Mouse (Mus musculus) heart, adult 11 months (tissue): ENCODE results near the gene Chmp2a.
"Not testable (repeated sequence)": the region's sequence is repeated elsewhere in the genome, so short reads cannot be mapped to it uniquely, and the experiment has no call there.

ENCODE experiments used
- DNase-seq: peaks from one replicate; pipeline ENCODE4 v3.0.0; 2022

Gene Chmp2a

GRCm38 (mm10) chr7:13034148-13034977 lies at the start of gene Chmp2a:
Gene Chmp2a (minus strand): TSS chr7:13034807.
- DNase-seq, result peak; percentile 100

- no peak for DNase-seq
Measured at GRCm38 (mm10) chr7:13072293-13072692, 37.7 kb upstream of the Chmp2a start.

GRCm38 (mm10) chr7:13063399-13063798 lies 28.8 kb upstream of the Chmp2a start:
- DNase-seq, result not testable (repeated sequence)

GRCm38 (mm10) chr7:13059536-13059935 lies 24.9 kb upstream of the Chmp2a start:
- DNase-seq, result peak; percentile 49

GRCm38 (mm10) chr7:13056913-13057700 lies 22.5 kb upstream of the Chmp2a start:
- DNase-seq, result peak; percentile 81

- peak; percentile 99 for DNase-seq
Measured at GRCm38 (mm10) chr7:13054287-13055010, 19.8 kb upstream of the Chmp2a start, which contains the start of gene Mzf1. Gene Mzf1 (minus strand): TSS chr7:13054764.

- DNase-seq, result no peak
Measured at GRCm38 (mm10) chr7:13053961-13054286, 19.3 kb upstream of the Chmp2a start.

- peak; percentile 76 for DNase-seq
Measured at GRCm38 (mm10) chr7:13053501-13053900, 18.9 kb upstream of the Chmp2a start.

GRCm38 (mm10) chr7:13053001-13053400 lies 18.4 kb upstream of the Chmp2a start:
- DNase-seq, result peak; percentile 75

- peak; percentile 90 for DNase-seq
Measured at GRCm38 (mm10) chr7:13046084-13046483, 11.5 kb upstream of the Chmp2a start.

GRCm38 (mm10) chr7:13044254-13044625 lies 9.6 kb upstream of the Chmp2a start:
- peak; percentile 87 for DNase-seq

GRCm38 (mm10) chr7:13043445-13044253 lies 9.0 kb upstream of the Chmp2a start:
- peak; percentile 83 for DNase-seq

GRCm38 (mm10) chr7:13043120-13043444 lies 8.5 kb upstream of the Chmp2a start:
- no peak for DNase-seq

- DNase-seq, result peak; percentile 67
Measured at GRCm38 (mm10) chr7:13042511-13042910, 7.9 kb upstream of the Chmp2a start.

- DNase-seq, result peak; percentile 84
Measured at GRCm38 (mm10) chr7:13041256-13041655, 6.6 kb upstream of the Chmp2a start.

GRCm38 (mm10) chr7:13039181-13039580 lies 4.6 kb upstream of the Chmp2a start:
- DNase-seq, result no peak

- no peak for DNase-seq
Measured at GRCm38 (mm10) chr7:13038621-13039169, 4.1 kb upstream of the Chmp2a start.

- peak; percentile 100 for DNase-seq
Measured at GRCm38 (mm10) chr7:13037901-13038555, 3.4 kb upstream of the Chmp2a start, which contains the start of gene Ube2m. Gene Ube2m (minus strand): TSS chr7:13038275.

- no peak for DNase-seq
Measured at GRCm38 (mm10) chr7:13037366-13037765, 2.8 kb upstream of the Chmp2a start.

GRCm38 (mm10) chr7:13036806-13037205 lies 2.2 kb upstream of the Chmp2a start:
- DNase-seq, result peak; percentile 78

- DNase-seq, result no peak
Measured at GRCm38 (mm10) chr7:13035211-13035855, 726 bp upstream of the Chmp2a start.
